Mouse (Mus musculus) adrenal gland, postnatal 10 days (tissue): ENCODE measurements around the gene Ifnk. TPM values are rescaled to one million over a fixed set of nuclear protein-coding genes. Genes with fewer than 3 reads are reported as not detected.

Experiments
- DNase-seq: peaks from one replicate; pipeline ENCODE4 v3.0.0; 2021; ENCODE audit warnings: mixed read lengths
- total RNA-seq, 2 experiments: library from RNA; stranded (reverse); gene quantifications; 2 replicates each; pipeline ENCODE4 v1.2.3; 2021

Gene Ifnk
- total RNA-seq, 2 experiments from 2014 or later: not detected

DNA sequence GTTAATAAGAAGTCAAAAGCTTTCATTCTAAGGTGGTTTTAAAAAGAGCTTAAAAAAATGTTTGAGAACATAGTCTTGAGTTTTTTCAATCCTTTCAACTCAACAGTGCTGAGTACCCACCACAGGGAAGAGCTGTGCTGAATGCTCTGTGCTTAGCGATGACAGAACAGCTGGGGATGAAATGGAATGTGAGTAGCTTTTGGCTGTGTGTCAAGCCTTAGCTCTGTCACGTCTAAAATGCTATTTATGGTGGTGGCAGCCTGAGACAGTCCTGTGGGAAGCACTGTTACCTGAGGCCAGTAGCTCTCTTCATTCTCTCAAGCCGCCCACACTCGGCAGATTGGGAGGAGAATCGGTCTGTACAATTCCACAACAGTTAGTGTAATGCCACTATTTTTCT, 37.9 kb downstream of the Ifnk start:
- no peak for DNase-seq

DNA sequence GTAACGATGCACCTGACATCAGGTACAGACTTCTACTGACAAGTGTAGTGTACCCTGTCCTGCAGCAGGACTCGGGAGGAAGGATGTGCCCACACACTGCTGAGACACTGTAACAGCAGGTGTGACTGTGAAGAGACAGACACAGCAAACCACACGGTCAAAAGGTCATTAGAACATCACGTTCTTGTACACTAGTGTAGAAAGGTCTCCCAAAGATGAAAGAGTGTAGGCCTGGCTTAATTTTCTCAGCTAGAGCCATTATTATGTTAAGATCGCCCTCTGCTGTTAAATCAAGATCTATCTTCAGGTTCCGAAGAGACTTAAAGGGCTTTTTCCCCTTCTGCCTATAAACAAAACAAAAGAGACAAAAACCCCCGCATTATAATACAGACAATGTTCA, 40.9 kb downstream of the Ifnk start:
- DNase-seq: no peak

DNA sequence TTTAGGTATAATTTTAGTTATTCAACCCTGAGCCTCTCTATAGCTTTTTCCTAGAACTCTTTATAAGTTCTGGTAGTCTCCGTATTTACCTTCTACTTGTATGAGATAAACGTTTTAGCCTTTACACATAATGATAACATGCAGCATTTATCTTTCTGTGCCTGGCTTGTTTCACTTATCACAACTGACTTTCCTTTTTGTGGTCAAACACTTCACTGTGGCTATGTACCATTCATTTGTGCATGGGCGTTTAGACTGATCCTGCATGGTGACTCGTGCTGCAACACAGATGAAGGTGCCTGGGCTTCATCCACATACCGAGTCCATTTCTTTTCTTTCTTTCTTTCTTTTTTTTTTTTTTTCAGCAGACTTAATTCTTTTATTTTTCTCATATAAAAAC, 49.8 kb downstream of the Ifnk start:
- no peak for DNase-seq

Other genes starting within 250 kb of the Ifnk start
- gene Mob3b, start 5.4 kb downstream of the Ifnk start, total RNA-seq: 10 to 100 TPM; 20.9 to 24.1 TPM
- 10 to 100 TPM; 16.4 to 29.4 TPM for gene C9orf72, start 74.1 kb downstream of the Ifnk start, total RNA-seq